In genomic region chr10:128938457-128938856, GRCm38 (mm10) we compare ENCODE assay signal across 10 mouse cellular contexts. TPM values are rescaled to one million over a fixed set of nuclear protein-coding genes. Genes with fewer than 3 reads are reported as not detected.
DNase-seq lines count a peak whose midpoint lies in the region; ATAC-seq and TF ChIP-seq lines count a peak whose summit lies in the region.
"Had no signal": no experiment of that assay in that cellular context is flagged by ENCODE, and none has a peak within 500 bp of the region (broad histone marks: within the 10 kb centered on the region; RNA-seq: fewer than 3 reads in every experiment).

No protein-coding gene starts in this region.

- TF ChIP-seq CTCF in brain, embryonic 14.5 days (IDR thresholded peaks at IDR 0.05; ENCODE audit: borderline replicate concordance, extremely low read depth, insufficient read depth, insufficient read length) = no peak

- no peak overlapping the region for H3K4me2 ChIP-seq in kidney, embryonic 16.5 days (replicated peaks; ENCODE audit: low read depth, low read length)
- H3K4me2 ChIP-seq in lung, embryonic 16.5 days (ENCODE audit: low read depth, low read length) = no peak overlapping the region

- peak; percentile 87 for DNase-seq in kidney, adult 18-20 months
- DNase-seq in brain, embryonic 14.5 days (ENCODE audit: low read depth) = peak; percentile 46
- peak; percentile 91 for DNase-seq in gastrocnemius, postnatal 25 days
- no peak for DNase-seq in layer of hippocampus, postnatal 36 days
- DNase-seq in c-Kit-positive CD71-positive TER-119-positive erythroid progenitor cells, embryonic 14.5 days (ENCODE audit: low spot score) = no peak
- no peak for DNase-seq in layer of hippocampus, adult 18-20 months (ENCODE audit: low spot score in 2 of 2)

- WGBS in kidney, embryonic 16.5 days = 79% methylated on average over 9 of the region's 9 CpGs
- WGBS in lung, embryonic 16.5 days = 68% methylated on average over 9 of the region's 9 CpGs

- H3K27ac ChIP-seq in kidney, embryonic 16.5 days (ENCODE audit: low read length) = no peak overlapping the region
- H3K27ac ChIP-seq in lung, embryonic 16.5 days (ENCODE audit: low read length) = no peak overlapping the region

- H3K9ac ChIP-seq in kidney, embryonic 16.5 days (replicated peaks; ENCODE audit: low read length) = no peak overlapping the region
- H3K9ac ChIP-seq in lung, embryonic 16.5 days (ENCODE audit: low read length) = no peak overlapping the region

- H3K4me3 ChIP-seq in kidney, embryonic 16.5 days (ENCODE audit: low read length) = no peak overlapping the region
- H3K4me3 ChIP-seq in lung, embryonic 16.5 days (ENCODE audit: low read length) = no peak overlapping the region

- peaks cover 27% of the 10 kb centered on the region for H3K27me3 ChIP-seq in kidney, embryonic 16.5 days (ENCODE audit: insufficient read depth, low read length)
- H3K27me3 ChIP-seq in lung, embryonic 16.5 days (ENCODE audit: control insufficient read depth, insufficient read depth, low read depth, low read length) = peaks cover 27% of the 10 kb centered on the region

- no peak for ATAC-seq in kidney, embryonic 16.5 days (ENCODE audit: low FRiP score, low TSS enrichment)
- peak; percentile 34; the same call in 1 of the 2 replicates for ATAC-seq in lung, embryonic 16.5 days (ENCODE audit: low read depth)

- H3K36me3 ChIP-seq in kidney, embryonic 16.5 days (ENCODE audit: insufficient read depth, low read length) = no peaks in the 10 kb centered on the region
- H3K36me3 ChIP-seq in lung, embryonic 16.5 days (ENCODE audit: control insufficient read depth, insufficient read depth, low read length) = no peaks in the 10 kb centered on the region

- peaks cover 8% of the 10 kb centered on the region for H3K4me1 ChIP-seq in kidney, embryonic 16.5 days (ENCODE audit: insufficient read depth, low read length)
- H3K4me1 ChIP-seq in lung, embryonic 16.5 days (replicated peaks; ENCODE audit: control insufficient read depth, insufficient read depth, low read length) = peaks cover 8% of the 10 kb centered on the region

- TF ChIP-seq POLR2A in brain, embryonic 14.5 days (IDR thresholded peaks at IDR 0.05; ENCODE audit: borderline replicate concordance, extremely low read depth, insufficient read depth, insufficient read length, poor library complexity, severe bottlenecking) = no peak

- no peaks in the 10 kb centered on the region for H3K9me3 ChIP-seq in kidney, embryonic 16.5 days (ENCODE audit: low read length)
- no peaks in the 10 kb centered on the region for H3K9me3 ChIP-seq in lung, embryonic 16.5 days (ENCODE audit: control insufficient read depth, low read length)

RNA-seq across cellular contexts. Expression of gene Itga7, which starts 4.8 kb away (rescaled TPM):
- 3.9 and 4.0 TPM in 2 replicates for polyA plus RNA-seq in kidney, embryonic 16.5 days (2015; fragmentation: Nextera tagmentation; extraction: Ambion mirVana)
- 5.8 and 7.1 TPM in 2 replicates for polyA plus RNA-seq in brain, embryonic 14.5 days (2012; rRNA removed)
- total RNA-seq in gastrocnemius, postnatal 25 days (2021) = 10 to 100 TPM; 63.5 to 67.3 TPM
- polyA plus RNA-seq in lung, embryonic 16.5 days (2015; fragmentation: Nextera tagmentation; extraction: Ambion mirVana) = 8.5 and 12.2 TPM in 2 replicates
- total RNA-seq in layer of hippocampus, postnatal 36 days (2021) = 10 to 100 TPM; 30.1 to 35.4 TPM
- total RNA-seq in layer of hippocampus, adult 18-20 months (2021) = 10 to 100 TPM; 29.7 to 30.0 TPM

RNA-seq across cellular contexts. Expression of gene Bloc1s1, which starts 14.6 kb away (rescaled TPM):
- polyA plus RNA-seq in kidney, embryonic 16.5 days (2015; fragmentation: Nextera tagmentation; extraction: Ambion mirVana) = 227 and 234 TPM in 2 replicates
- 269 and 298 TPM in 2 replicates for polyA plus RNA-seq in brain, embryonic 14.5 days (2012; rRNA removed)
- 100 to 1,000 TPM; 152 to 165 TPM for total RNA-seq in gastrocnemius, postnatal 25 days (2021)
- polyA plus RNA-seq in lung, embryonic 16.5 days (2015; fragmentation: Nextera tagmentation; extraction: Ambion mirVana) = 213 and 216 TPM in 2 replicates
- 10 to 100 TPM; 92.9 to 94.1 TPM for total RNA-seq in layer of hippocampus, postnatal 36 days (2021)
- total RNA-seq in layer of hippocampus, adult 18-20 months (2021) = 10 to 100 TPM; 94.9 to 98.7 TPM

RNA-seq across cellular contexts. Expression of gene Rdh5, which starts 15.8 kb away (rescaled TPM):
- polyA plus RNA-seq in kidney, embryonic 16.5 days (2015; fragmentation: Nextera tagmentation; extraction: Ambion mirVana) = 17.7 and 20.5 TPM in 2 replicates
- polyA plus RNA-seq in brain, embryonic 14.5 days (2012; rRNA removed) = 21.7 and 23.6 TPM in 2 replicates
- total RNA-seq in gastrocnemius, postnatal 25 days (2021) = 1 to 10 TPM; 4.3 to 4.7 TPM
- polyA plus RNA-seq in lung, embryonic 16.5 days (2015; fragmentation: Nextera tagmentation; extraction: Ambion mirVana) = 16.0 and 24.8 TPM in 2 replicates
- total RNA-seq in layer of hippocampus, postnatal 36 days (2021) = 1 to 10 TPM; 6.4 to 8.9 TPM
- 1 to 10 TPM; 7.1 to 8.1 TPM for total RNA-seq in layer of hippocampus, adult 18-20 months (2021)

RNA-seq across cellular contexts. Expression of gene Mettl7b, which starts 22.3 kb away (rescaled TPM):
- 12.0 and 17.1 TPM in 2 replicates for polyA plus RNA-seq in kidney, embryonic 16.5 days (2015; fragmentation: Nextera tagmentation; extraction: Ambion mirVana)
- 0.08 TPM in 1 of 2 replicates, not detected in the other for polyA plus RNA-seq in brain, embryonic 14.5 days (2012; rRNA removed)
- total RNA-seq in gastrocnemius, postnatal 25 days (2021) = under 1 TPM in 1 of 2 experiments, not detected in 1; 0.23 TPM
- polyA plus RNA-seq in lung, embryonic 16.5 days (2015; fragmentation: Nextera tagmentation; extraction: Ambion mirVana) = 0.20 and 0.23 TPM in 2 replicates
- not detected for total RNA-seq in layer of hippocampus, postnatal 36 days (2021)
- not detected for total RNA-seq in layer of hippocampus, adult 18-20 months (2021)
- total RNA-seq: left cerebral cortex, postnatal 10 days had no signal
- polyA plus RNA-seq: neural tube, embryonic 11.5 days had no signal

RNA-seq across cellular contexts. Expression of gene Cd63, which starts 37.7 kb away (rescaled TPM):
- 775 and 850 TPM in 2 replicates for polyA plus RNA-seq in kidney, embryonic 16.5 days (2015; fragmentation: Nextera tagmentation; extraction: Ambion mirVana)
- polyA plus RNA-seq in brain, embryonic 14.5 days (2012; rRNA removed) = 59.6 and 74.0 TPM in 2 replicates
- total RNA-seq in gastrocnemius, postnatal 25 days (2021) = 100 to 1,000 TPM; 103 to 142 TPM
- polyA plus RNA-seq in lung, embryonic 16.5 days (2015; fragmentation: Nextera tagmentation; extraction: Ambion mirVana) = 568 and 590 TPM in 2 replicates
- total RNA-seq in layer of hippocampus, postnatal 36 days (2021) = 10 to 100 TPM; 77.8 to 79.7 TPM
- 10 to 100 TPM; 74.2 to 79.4 TPM for total RNA-seq in layer of hippocampus, adult 18-20 months (2021)

Comparison
In these comparisons a context has a peak if more than half of its experiments do, and no peak if none do; other contexts are left out.
1. DNase-seq: peak in kidney, adult 18-20 months (single experiment), brain, embryonic 14.5 days (single experiment) and gastrocnemius, postnatal 25 days (single experiment); none in layer of hippocampus, postnatal 36 days (0 of 2), c-Kit-positive CD71-positive TER-119-positive erythroid progenitor cells, embryonic 14.5 days (single experiment) and layer of hippocampus, adult 18-20 months (0 of 2).